Mouse (Mus musculus) cortical plate, adult 2 months (tissue): Measurements from ENCODE around the gene Troap.

Experiments used
- CTCF ChIP-seq: fragments of 200-500 bp; IDR thresholded peaks from 2 replicates; pipeline ENCODE4 v1.5.1; 2011; ENCODE audit warnings: mild to moderate bottlenecking, control low read depth, low read length; ENCODE audit not compliant: insufficient read depth; ENCODE audit errors: extremely low read depth
- POLR2A ChIP-seq: fragments of 200-500 bp; IDR thresholded peaks from 2 replicates; pipeline ENCODE4 v1.6.1; 2011; ENCODE audit warnings: mild to moderate bottlenecking, low read length, control low read depth; ENCODE audit not compliant: insufficient read depth; ENCODE audit errors: extremely low read depth

GRCm38 (mm10) chr15:99126081-99126815 lies 51.9 kb downstream of the Troap start:
- TF ChIP-seq CTCF (no peak), POLR2A (0 out of 2 replicates have a peak, but pooled peaks have one; percentile 10)
